Mouse (Mus musculus): ENCODE measurements at regions not wholly inside any gene's neighbourhood (a gene's known extent, or its start where the extent isn't known, plus 50 kb on each side); places are given as distances from the start of the nearest gene placed in this dataset.

DNA sequence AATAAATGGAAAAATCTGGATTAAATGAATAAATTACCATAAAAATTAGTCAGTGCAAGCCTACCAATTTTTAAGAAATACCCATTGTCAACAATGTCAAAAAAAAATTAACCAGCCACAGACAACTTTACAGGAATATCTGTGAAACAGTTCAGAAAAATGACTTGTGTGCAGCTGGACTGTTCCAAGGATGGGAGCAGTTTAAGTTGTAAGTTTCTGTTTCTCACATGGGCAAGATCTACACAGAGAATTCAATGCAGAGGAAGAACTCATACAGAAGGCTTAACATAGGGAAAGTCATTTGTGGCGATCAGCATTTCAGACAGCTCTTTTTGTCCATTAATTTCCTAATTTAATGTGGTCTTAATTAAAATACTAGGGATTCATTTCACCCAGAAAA is 71.9 kb upstream of the Tdrd3 start:
- DNase-seq (ENCODE audit: low read depth in 2 of 2, low spot score in 2 of 2) = no peak

DNA sequence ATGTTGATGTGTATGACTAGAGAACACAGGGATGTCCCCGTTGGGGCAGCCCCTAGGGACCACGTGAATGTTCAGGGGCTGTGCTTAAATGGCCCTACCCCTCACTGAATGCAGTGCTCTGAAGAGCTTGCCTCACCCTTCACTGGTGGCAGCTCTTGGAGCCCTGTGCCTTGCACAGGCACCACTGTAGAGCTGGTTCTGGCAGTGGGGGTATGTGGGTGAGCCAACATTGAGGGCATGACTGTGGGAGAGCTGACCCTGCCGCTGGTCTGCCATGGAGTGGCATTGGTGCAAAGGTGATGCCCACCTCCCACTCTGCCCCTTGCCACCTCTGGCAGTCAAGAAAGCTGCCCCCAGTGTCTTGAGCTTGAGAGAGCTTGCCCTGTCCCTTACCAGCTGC is 69.6 kb upstream of the Tdrd3 start:
- DNase-seq (ENCODE audit: low read depth in 2 of 2, low spot score in 2 of 2) = no peak

DNA sequence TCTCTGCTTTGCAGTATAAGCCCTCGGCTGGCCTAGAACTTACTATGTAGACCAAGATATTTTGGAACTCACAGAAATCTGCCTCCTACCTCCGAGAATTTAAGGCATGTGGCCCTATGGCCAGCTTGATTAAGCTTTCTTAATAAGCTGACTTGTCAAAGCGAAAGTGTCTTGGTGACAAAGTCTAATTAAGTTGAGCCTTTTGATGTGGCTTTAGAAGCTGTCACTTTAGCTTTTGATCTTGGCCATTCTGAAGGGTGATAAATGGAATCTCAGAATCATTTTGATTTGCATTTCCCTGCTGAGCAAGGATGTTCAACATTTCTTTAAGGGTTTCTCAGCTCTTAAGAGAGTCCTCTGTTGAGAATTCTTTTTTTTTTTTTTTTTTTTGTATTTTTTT is 67.6 kb upstream of the Tdrd3 start:
- no peak for DNase-seq (ENCODE audit: low read depth in 2 of 2, low spot score in 2 of 2)

DNA sequence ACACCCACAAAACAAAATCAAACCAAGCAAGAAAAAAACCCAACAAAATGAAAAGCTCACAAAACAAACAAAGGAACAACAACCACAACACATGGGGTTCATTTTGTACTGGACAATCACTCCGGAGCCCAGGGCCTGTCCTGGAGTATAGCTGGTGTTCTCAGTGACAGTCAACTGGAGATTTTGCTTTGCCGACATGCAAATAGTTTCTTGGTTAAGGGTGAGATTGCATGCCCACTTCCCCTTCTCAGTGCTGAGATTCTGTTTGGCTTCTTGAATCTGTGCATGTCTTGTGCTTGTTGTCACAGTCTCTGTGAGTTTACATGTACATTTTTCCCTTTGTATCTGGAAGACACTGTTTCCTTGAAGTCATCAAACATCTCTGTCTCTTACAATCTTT is 50.6 kb upstream of the Tdrd3 start:
- no peak for DNase-seq (ENCODE audit: low read depth in 2 of 2, low spot score in 2 of 2)

All from CD8-positive naive resting alpha-beta T cell, adult 2 months (primary cell).